Mouse (Mus musculus) adrenal gland (tissue): Measurements from ENCODE around the gene Tmem135.

Experiments
- intact Hi-C: fragments of 180-260 bp; cut with DNase I; formaldehyde crosslinking; loops from one replicate; pipeline ENCODE4 v1.15.1; 2025
- microRNA-seq, 2 experiments: library from miRNA; unstranded; fragments of <30 nt; microRNA quantifications; one replicate each; pipeline ENCODE4; 2019

Gene Tmem135

GRCm38 (mm10) chr7:89126063-89126882 lies 277.7 kb downstream of the Tmem135 start:
- intact Hi-C loops = loop anchor here (1.0 kb wide), 1 partner anchor 39 kb away; no protein-coding TSS in a partner anchor

DNA sequence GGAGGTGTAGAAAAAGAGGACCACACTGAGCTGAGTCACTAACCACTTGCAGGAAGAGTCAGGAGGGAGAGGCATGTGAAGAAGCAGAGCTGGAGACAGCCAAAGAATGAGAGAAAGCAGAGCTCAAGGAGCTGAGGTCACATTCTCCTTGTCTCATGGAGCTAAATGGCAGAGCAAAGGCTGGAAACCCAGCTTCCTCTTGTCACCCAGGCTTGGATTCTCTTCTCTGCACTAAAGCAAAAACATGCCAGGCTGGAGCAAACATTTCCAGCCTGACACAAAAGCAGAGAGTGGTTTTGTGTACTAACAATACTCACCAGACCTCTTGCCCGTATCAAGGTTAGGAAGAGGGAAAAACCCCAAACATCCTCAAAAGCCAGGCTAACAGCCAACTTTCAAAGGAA lies 287.8 kb downstream of the Tmem135 start:
- intact Hi-C loops = no loop called here

GRCm38 (mm10) chr7:89115633-89116032 lies 288.4 kb downstream of the Tmem135 start:
- intact Hi-C loops = no loop called here

DNA sequence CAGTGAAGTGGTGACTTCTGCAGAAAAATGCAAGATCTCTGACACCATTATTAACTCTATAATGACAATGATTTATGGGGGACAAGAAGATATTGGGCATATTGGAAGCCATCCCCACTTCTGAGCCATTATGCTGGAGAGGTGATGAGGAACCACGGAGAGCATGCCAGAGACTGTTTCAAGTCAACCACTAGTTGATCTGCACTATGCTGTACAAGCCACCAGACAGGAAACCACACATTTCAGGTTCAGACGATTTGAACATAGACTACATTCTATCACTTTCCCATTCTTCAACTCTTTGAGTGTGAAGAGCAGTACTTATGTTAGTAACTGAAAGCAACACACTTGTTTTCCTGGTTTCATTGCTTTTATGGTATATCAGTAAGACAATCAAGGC lies 297.6 kb downstream of the Tmem135 start:
- intact Hi-C loops = no loop called here

- intact Hi-C loops = no loop called here
These were observed 304.3 kb downstream of the Tmem135 start for GRCm38 (mm10) chr7:89099756-89100155.

Small RNA genes within 50 kb of the gene (microRNA-seq; reads per million reads assigned to microRNA genes)
- gene Gm22171 (0 reads per million in 2 experiments), gene Gm24659 (0 reads per million in 2 experiments)
